23 mouse cellular contexts compared by ENCODE assay signal in the genomic region with DNA sequence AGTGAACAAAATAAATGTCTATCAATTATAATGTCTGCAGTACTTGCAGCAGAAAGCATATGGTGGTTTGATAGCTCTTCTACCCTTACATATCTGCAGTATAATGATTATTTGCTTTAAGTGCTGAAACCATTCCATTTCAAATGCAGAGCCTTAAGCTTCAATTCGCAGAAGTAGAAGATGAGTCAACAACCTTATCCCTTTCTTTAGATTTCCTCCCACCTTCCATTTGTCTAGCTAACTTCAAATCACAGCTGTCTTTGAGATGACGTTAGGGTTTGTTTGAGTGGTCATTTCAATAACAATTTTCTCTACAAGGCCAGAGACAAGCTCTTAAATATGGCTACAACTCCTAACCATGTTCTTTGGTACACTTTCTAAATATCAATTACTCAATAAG. TPM values are rescaled to one million over a fixed set of nuclear protein-coding genes. Genes with fewer than 3 reads are reported as not detected.
DNase-seq lines count a peak whose midpoint lies in the region; ATAC-seq and TF ChIP-seq lines count a peak whose summit lies in the region.
"Had no signal": no experiment of that assay in that cellular context is flagged by ENCODE, and none has a peak within 500 bp of the region (broad histone marks: within the 10 kb centered on the region; RNA-seq: fewer than 3 reads in every experiment).

No protein-coding gene starts in this region.

- H3K27ac ChIP-seq in left cerebral cortex, adult 2 months, result peak overlapping the region; percentile 15

- TF ChIP-seq CTCF in left cerebral cortex, adult 2 months (IDR thresholded peaks at IDR 0.05), result no peak

- H3K4me3 ChIP-seq in left cerebral cortex, adult 2 months, result no peak overlapping the region

- intact Hi-C loops in left cerebral cortex, adult 2 months (cut with DNase I), result loop anchor here (5.0 kb wide), 1 partner anchor 38 kb away; no protein-coding TSS in a partner anchor

- peak; percentile 58; the same call in 1 of the 2 replicates for ATAC-seq in frontal cortex, adult (ENCODE audit: low TSS enrichment)
- ATAC-seq: activated CD4-positive, CD25-positive, alpha-beta regulatory T cell, adult 4 months; CD4-positive, CD25-positive, alpha-beta regulatory T cell, adult 4 months; Patski had no signal

- no peak for DNase-seq in frontal cortex, postnatal 36 days (ENCODE audit: low spot score in 2 of 2)
- no peak for DNase-seq in left cerebral cortex, adult 2 months (ENCODE audit: extremely low spot score in 1 of 2, low spot score in 2 of 2)
- DNase-seq in left cerebral cortex, adult 9 months (ENCODE audit: low spot score in 2 of 2), result no peak
- DNase-seq in brain, adult 2 months (ENCODE audit: low read depth, low spot score), result peak; percentile 51
- DNase-seq in telencephalon, adult 2 months (ENCODE audit: low read depth, low spot score), result peak; percentile 31
- no peak for DNase-seq in urinary bladder, postnatal 10 days (ENCODE audit: low spot score)
- no peak for DNase-seq in gastrocnemius, adult 8-10 months (ENCODE audit: low spot score in 2 of 2)
- DNase-seq: adrenal gland, adult 2 months; adrenal gland, adult 8-10 months; adrenal gland, postnatal 10 days; adrenal gland, postnatal 14 days; adrenal gland, postnatal 25 days; adrenal gland, postnatal 36 days; B cell, adult 2 months; cerebellum, adult 11 months; cerebellum, adult 11-12 months; cerebellum, adult 18-20 months had no signal

RNA-seq across cellular contexts. Expression of gene Mlip, which starts 47.4 kb away (rescaled TPM):
- total RNA-seq in left cerebral cortex, adult 2 months (2021), result 100 to 1,000 TPM; 133 to 136 TPM
- 100 to 1,000 TPM in 2 of 4 experiments, 10 to 100 TPM in 2; 83.4 to 114 (median 97.6) TPM for total RNA-seq in gastrocnemius, adult 8-10 months (2022)
- total RNA-seq: CH12.LX, ES-E14 had no signal

Comparison
In these comparisons a context has a peak if more than half of its experiments do, and no peak if none do; other contexts are left out.
1. DNase-seq: peak in brain, adult 2 months (single experiment) and telencephalon, adult 2 months (single experiment); none in frontal cortex, postnatal 36 days (0 of 2), left cerebral cortex, adult 2 months (0 of 2), left cerebral cortex, adult 9 months (0 of 2), urinary bladder, postnatal 10 days (single experiment) and gastrocnemius, adult 8-10 months (0 of 2).